Mouse (Mus musculus): ENCODE data around the gene 1110059E24Rik. TPM values are rescaled to one million over a fixed set of nuclear protein-coding genes. Genes with fewer than 3 reads are reported as not detected.
"Not testable (repeated sequence)": the region's sequence is repeated elsewhere in the genome, so short reads cannot be mapped to it uniquely, and the experiment has no call there.

Gene 1110059E24Rik
- polyA plus RNA-seq, 1 experiment = 4.3 TPM

- Histone ChIP-seq H3K27ac (ENCODE audit: insufficient read depth, low read length) (no peak overlapping the region), H3K4me1 (ENCODE audit: control insufficient read depth, insufficient read depth, insufficient read length) (peaks cover 16% of the 10 kb centered on the region), H3K4me3 (ENCODE audit: extremely low read depth, insufficient read depth, insufficient read length) (no peak overlapping the region), H3K27me3 (ENCODE audit: control insufficient read depth, insufficient read depth, low read length) (no peaks in the 10 kb centered on the region), H3K36me3 (ENCODE audit: control insufficient read depth, insufficient read depth, low read length) (peaks cover 1% of the 10 kb centered on the region; the same call in 1 of the 2 replicates)
- TF ChIP-seq CTCF (IDR thresholded peaks at IDR 0.05; ENCODE audit: extremely low read depth, insufficient read depth, insufficient read length, insufficient replicate concordance) (no peak), POLR2A (IDR thresholded peaks at IDR 0.05; ENCODE audit: low read depth, low read length) (no peak)
- 48% methylated on average over 1 of the region's 1 CpGs for WGBS
- no peak for DNase-seq (ENCODE audit: low read depth in 1 of 2, low spot score in 2 of 2)
Observed at GRCm38 (mm10) chr19:21643935-21644334, 8.8 kb downstream of the 1110059E24Rik start.

- no peaks in the 10 kb centered on the region for H3K36me3 ChIP-seq (ENCODE audit: control insufficient read depth, insufficient read depth, low read length)
- WGBS = 83% methylated on average over 7 of the region's 7 CpGs
Observed at GRCm38 (mm10) chr19:21637672-21638071, 15.1 kb downstream of the 1110059E24Rik start.

GRCm38 (mm10) chr19:21636907-21637306 is 15.9 kb downstream of the 1110059E24Rik start:
- no peak overlapping the region for H3K27ac ChIP-seq (ENCODE audit: insufficient read depth, low read length)
- no peaks in the 10 kb centered on the region for H3K36me3 ChIP-seq (ENCODE audit: control insufficient read depth, insufficient read depth, low read length)
- DNase-seq (ENCODE audit: low read depth in 1 of 2, low spot score in 2 of 2) = no peak
- H3K4me3 ChIP-seq (ENCODE audit: extremely low read depth, insufficient read depth, insufficient read length) = no peak overlapping the region
- H3K4me1 ChIP-seq (ENCODE audit: control insufficient read depth, insufficient read depth, insufficient read length) = peaks cover 7% of the 10 kb centered on the region; the same call in 1 of the 2 replicates
- H3K27me3 ChIP-seq (ENCODE audit: control insufficient read depth, insufficient read depth, low read length) = no peaks in the 10 kb centered on the region
- 62% methylated on average over 3 of the region's 3 CpGs for WGBS
- TF ChIP-seq CTCF (IDR thresholded peaks at IDR 0.05; ENCODE audit: extremely low read depth, insufficient read depth, insufficient read length, insufficient replicate concordance) (no peak), POLR2A (IDR thresholded peaks at IDR 0.05; ENCODE audit: low read depth, low read length) (no peak)

More at GRCm38 (mm10) chr19:21637672-21638071, 15.1 kb downstream of the 1110059E24Rik start:
- H3K4me3 ChIP-seq (ENCODE audit: extremely low read depth, insufficient read depth, insufficient read length) = no peak overlapping the region
- DNase-seq (ENCODE audit: low read depth in 1 of 2, low spot score in 2 of 2) = no peak
- H3K27me3 ChIP-seq (ENCODE audit: control insufficient read depth, insufficient read depth, low read length) = no peaks in the 10 kb centered on the region
- H3K27ac ChIP-seq (ENCODE audit: insufficient read depth, low read length) = no peak overlapping the region
- no peak for TF ChIP-seq POLR2A (IDR thresholded peaks at IDR 0.05; ENCODE audit: low read depth, low read length)
- TF ChIP-seq CTCF (IDR thresholded peaks at IDR 0.05; ENCODE audit: extremely low read depth, insufficient read depth, insufficient read length, insufficient replicate concordance) = no peak
- peaks cover 7% of the 10 kb centered on the region; the same call in 1 of the 2 replicates for H3K4me1 ChIP-seq (ENCODE audit: control insufficient read depth, insufficient read depth, insufficient read length)

- H3K27ac ChIP-seq (ENCODE audit: insufficient read depth, low read length) = no peak overlapping the region
- no peaks in the 10 kb centered on the region for H3K27me3 ChIP-seq (ENCODE audit: control insufficient read depth, insufficient read depth, low read length)
- no peaks in the 10 kb centered on the region for H3K36me3 ChIP-seq (ENCODE audit: control insufficient read depth, insufficient read depth, low read length)
- no peak overlapping the region for H3K4me3 ChIP-seq (ENCODE audit: extremely low read depth, insufficient read depth, insufficient read length)
- TF ChIP-seq POLR2A (IDR thresholded peaks at IDR 0.05; ENCODE audit: low read depth, low read length) = no peak
- 80% methylated on average over 2 of the region's 2 CpGs for WGBS
- DNase-seq (ENCODE audit: low read depth in 1 of 2, low spot score in 2 of 2) = no peak
- H3K4me1 ChIP-seq (ENCODE audit: control insufficient read depth, insufficient read depth, insufficient read length) = peaks cover 12% of the 10 kb centered on the region
Observed at GRCm38 (mm10) chr19:21635406-21635805, 17.4 kb downstream of the 1110059E24Rik start.

GRCm38 (mm10) chr19:21630656-21631331 is 22.0 kb downstream of the 1110059E24Rik start:
- peak overlapping the region; percentile 91 for H3K27ac ChIP-seq (ENCODE audit: insufficient read depth, low read length)
- H3K4me3 ChIP-seq (ENCODE audit: extremely low read depth, insufficient read depth, insufficient read length) = peak overlapping the region; percentile 53
- H3K36me3 ChIP-seq (ENCODE audit: control insufficient read depth, insufficient read depth, low read length) = 0 out of 2 replicates have a peak, but pooled peaks cover 2% of the 10 kb centered on the region
- peak; percentile 67 to 70 for DNase-seq (ENCODE audit: low read depth in 1 of 2, low spot score in 2 of 2)
- no peaks in the 10 kb centered on the region for H3K27me3 ChIP-seq (ENCODE audit: control insufficient read depth, insufficient read depth, low read length)
- 18% methylated on average over 14 of the region's 14 CpGs for WGBS
- peaks cover 19% of the 10 kb centered on the region for H3K4me1 ChIP-seq (ENCODE audit: control insufficient read depth, insufficient read depth, insufficient read length)
- TF ChIP-seq CTCF (IDR thresholded peaks at IDR 0.05; ENCODE audit: extremely low read depth, insufficient read depth, insufficient read length, insufficient replicate concordance) = no peak
- TF ChIP-seq POLR2A (IDR thresholded peaks at IDR 0.05; ENCODE audit: low read depth, low read length) = peak; percentile 58; the same call in 1 of the 2 replicates

- 0 out of 2 replicates have a peak, but pooled peaks cover 2% of the 10 kb centered on the region for H3K36me3 ChIP-seq (ENCODE audit: control insufficient read depth, insufficient read depth, low read length)
- peak overlapping the region; percentile 54 for H3K4me3 ChIP-seq (ENCODE audit: extremely low read depth, insufficient read depth, insufficient read length)
- no peak for TF ChIP-seq POLR2A (IDR thresholded peaks at IDR 0.05; ENCODE audit: low read depth, low read length)
- WGBS = 75% methylated on average over 1 of the region's 1 CpGs
- no peaks in the 10 kb centered on the region for H3K27me3 ChIP-seq (ENCODE audit: control insufficient read depth, insufficient read depth, low read length)
- H3K27ac ChIP-seq (ENCODE audit: insufficient read depth, low read length) = peak overlapping the region; percentile 91
- no peak for DNase-seq (ENCODE audit: low read depth in 1 of 2, low spot score in 2 of 2)
- H3K4me1 ChIP-seq (ENCODE audit: control insufficient read depth, insufficient read depth, insufficient read length) = peaks cover 19% of the 10 kb centered on the region
Observed at GRCm38 (mm10) chr19:21629501-21629900, 23.3 kb downstream of the 1110059E24Rik start.

- TF ChIP-seq CTCF (IDR thresholded peaks at IDR 0.05; ENCODE audit: extremely low read depth, insufficient read depth, insufficient read length, insufficient replicate concordance) (no peak), POLR2A (IDR thresholded peaks at IDR 0.05; ENCODE audit: low read depth, low read length) (no peak)
- Histone ChIP-seq H3K4me1 (ENCODE audit: control insufficient read depth, insufficient read depth, insufficient read length) (peaks cover 18% of the 10 kb centered on the region), H3K4me3 (ENCODE audit: extremely low read depth, insufficient read depth, insufficient read length) (peak overlapping the region; percentile 54), H3K36me3 (ENCODE audit: control insufficient read depth, insufficient read depth, low read length) (0 out of 2 replicates have a peak, but pooled peaks cover 2% of the 10 kb centered on the region), H3K27me3 (ENCODE audit: control insufficient read depth, insufficient read depth, low read length) (no peaks in the 10 kb centered on the region), H3K27ac (ENCODE audit: insufficient read depth, low read length) (peak overlapping the region; percentile 91; the same call in 1 of the 2 replicates)
- no peak for DNase-seq (ENCODE audit: low read depth in 1 of 2, low spot score in 2 of 2)
- 24% methylated on average over 1 of the region's 1 CpGs for WGBS
Observed at GRCm38 (mm10) chr19:21629030-21629429, 23.7 kb downstream of the 1110059E24Rik start.

- not testable (repeated sequence) for H3K4me3 ChIP-seq (ENCODE audit: extremely low read depth, insufficient read depth, insufficient read length); H3K36me3 ChIP-seq (ENCODE audit: control insufficient read depth, insufficient read depth, low read length); H3K27me3 ChIP-seq (ENCODE audit: control insufficient read depth, insufficient read depth, low read length); DNase-seq (ENCODE audit: low read depth in 1 of 2, low spot score in 2 of 2); H3K27ac ChIP-seq (ENCODE audit: insufficient read depth, low read length)
- H3K4me1 ChIP-seq (ENCODE audit: control insufficient read depth, insufficient read depth, insufficient read length) = peaks cover 22% of the 10 kb centered on the region
- 88% methylated on average over 11 of the region's 11 CpGs for WGBS
Observed at GRCm38 (mm10) chr19:21628440-21628839, 24.3 kb downstream of the 1110059E24Rik start.

Data from spleen, adult 2 months (tissue).